Mouse (Mus musculus) heart, embryonic 14.5 days (tissue): ENCODE measurements around the gene P4ha3. TPM values are rescaled to one million over a fixed set of nuclear protein-coding genes. Genes with fewer than 3 reads are reported as not detected.
A peak's percentile ranks its signal among the peaks of the same experiment; 100 is the strongest.

Experiments used
- ATAC-seq: fragments of 200-750 bp; cut with Nextera tagmentation; 2 replicates; pipeline ENCODE4 v1.8.0; 2017; ENCODE audit warnings: low read depth, moderate TSS enrichment; ENCODE audit not compliant: insufficient number of reproducible peaks, insufficient read depth, low FRiP score
- H3K27ac ChIP-seq, 2 experiments: fragments of 200-500 bp in 1 of 2; fragments of 300-500 bp in 1 of 2; sonication (generic) in 1 of 2; replicated peaks in 1 of 2; 2 replicates each; pipeline ENCODE4 v1.5.1; 2012 to 2014; ENCODE audit warnings: low read depth in 2 of 2, low read length in 2 of 2, control low read depth in 1 of 2, mild to moderate bottlenecking in 1 of 2, mixed read lengths in 1 of 2; ENCODE audit not compliant: control insufficient read depth in 1 of 2, insufficient read depth in 1 of 2
- H3K27me3 ChIP-seq: fragments of 300-500 bp; sonication (generic); 2 replicates; pipeline ENCODE4 v1.6.1; 2014; ENCODE audit warnings: mild to moderate bottlenecking, low read length, control low read depth; ENCODE audit not compliant: control insufficient read depth, insufficient read depth
- H3K36me3 ChIP-seq: fragments of 300-500 bp; sonication (generic); 2 replicates; pipeline ENCODE4 v1.6.1; 2014; ENCODE audit warnings: mild to moderate bottlenecking, control low read depth, low read length, mixed read lengths; ENCODE audit not compliant: control insufficient read depth, insufficient read depth
- H3K4me1 ChIP-seq, 2 experiments: fragments of 200-500 bp in 1 of 2; fragments of 300-500 bp in 1 of 2; sonication (generic) in 1 of 2; 2 replicates each; pipeline ENCODE4 v1.6.1; 2012 to 2014; ENCODE audit warnings: low read length in 2 of 2, control low read depth in 1 of 2, mixed read lengths in 1 of 2; ENCODE audit not compliant: control insufficient read depth in 2 of 2, insufficient read depth in 2 of 2
- H3K4me2 ChIP-seq: fragments of 300-500 bp; sonication (generic); 2 replicates; pipeline ENCODE4 v1.6.1; 2014; ENCODE audit warnings: mild to moderate bottlenecking, low read length
- H3K4me3 ChIP-seq, 2 experiments: fragments of 200-500 bp in 1 of 2; fragments of 300-500 bp in 1 of 2; sonication (generic) in 1 of 2; 2 replicates each; pipeline ENCODE4 v1.5.1; 2012 to 2014; ENCODE audit warnings: low read length in 2 of 2, mild to moderate bottlenecking in 2 of 2, control low read depth in 1 of 2, low read depth in 1 of 2, moderate library complexity in 1 of 2; ENCODE audit not compliant: control insufficient read depth in 1 of 2, insufficient read depth in 1 of 2
- H3K9ac ChIP-seq: fragments of 300-500 bp; sonication (generic); 2 replicates; pipeline ENCODE4 v1.6.1; 2014; ENCODE audit warnings: mild to moderate bottlenecking, low read length
- H3K9me3 ChIP-seq: fragments of 300-500 bp; sonication (generic); 2 replicates; pipeline ENCODE4 v1.6.1; 2016; ENCODE audit warnings: low read length, control low read depth; ENCODE audit not compliant: control insufficient read depth
- WGBS: fragments of 180-500 bp; shearing (Covaris S2); extraction: QIAGEN DNeasy Blood & Tissue Kit; methylation state at CpG from one replicate; pipeline ENCODE4 v1.1.7; 2014; 5-methylcytosine and 5-hydroxymethylcytosine counted together
- polyA plus RNA-seq: library from polyadenylated mRNA; unstranded; fragments of >200 nt; fragmentation: Nextera tagmentation; extraction: Ambion mirVana; gene quantifications from 2 replicates; pipeline ENCODE4 v1.2.1, GENCODE M21; 2014

P4ha3 gene
- 13.7 and 15.7 TPM in 2 replicates for polyA plus RNA-seq

DNA sequence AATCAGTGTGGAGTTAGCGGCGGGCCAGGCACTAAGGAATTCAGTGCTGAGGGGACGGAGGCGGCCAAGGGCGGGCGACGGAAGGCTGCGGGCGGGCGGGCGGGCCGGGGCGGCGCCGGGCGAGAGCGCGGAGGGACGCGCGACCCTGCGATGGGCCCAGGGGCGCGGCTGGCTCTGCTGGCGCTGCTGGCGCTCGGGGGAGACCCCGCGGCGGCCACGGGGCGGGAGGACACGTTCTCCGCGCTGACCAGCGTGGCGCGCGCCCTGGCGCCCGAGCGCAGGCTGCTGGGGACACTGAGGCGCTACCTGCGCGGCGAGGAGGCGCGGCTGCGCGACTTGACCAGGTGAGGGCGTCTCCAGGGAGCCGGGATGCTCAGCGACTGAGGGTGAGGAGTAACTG lies at the start of gene P4ha3:
P4ha3 (plus strand) TSS at position 138 of the 400 bp plus-strand sequence.
- no peaks in the 10 kb centered on the region for H3K36me3 ChIP-seq
- no peaks in the 10 kb centered on the region for H3K9me3 ChIP-seq
- H3K27me3 ChIP-seq, result no peaks in the 10 kb centered on the region
- peaks cover 14 to 36% of the 10 kb centered on the region in 2 experiments for H3K4me1 ChIP-seq
- peak within 1 kb of the TSS; percentile 75 for H3K4me2 ChIP-seq
- H3K4me3 ChIP-seq, result peak within 1 kb of the TSS; percentile 55 to 66
- WGBS, result under 1% methylated on average over 52 of the region's 53 CpGs
- peak within 1 kb of the TSS; percentile 80 for H3K9ac ChIP-seq
- peak; percentile 42 for ATAC-seq
- H3K27ac ChIP-seq, result peak within 1 kb of the TSS; percentile 22 to 63; a peak in 3 of 4 replicates

DNA sequence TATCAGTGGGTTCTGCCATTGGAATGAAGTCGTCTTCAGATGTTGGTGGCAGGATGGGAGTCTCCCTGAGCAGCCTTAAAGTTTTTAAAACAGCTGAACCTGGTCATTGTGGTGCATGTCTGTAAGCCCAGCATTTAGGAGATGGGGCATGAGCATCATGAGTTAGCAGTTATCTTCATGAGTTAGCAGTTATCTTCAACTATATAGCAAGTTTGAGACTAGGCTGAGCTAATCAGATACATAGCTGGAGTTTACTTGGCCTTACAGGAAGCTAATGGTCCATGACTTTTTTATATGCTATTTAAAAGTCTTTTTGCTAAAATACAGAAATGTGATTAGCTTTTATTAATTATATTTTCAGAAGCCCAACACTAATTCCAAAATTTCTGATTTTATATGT lies 47.0 kb upstream of the P4ha3 start:
- WGBS, result 61% methylated on average over 1 of the region's 1 CpGs
- H3K27me3 ChIP-seq, result no peaks in the 10 kb centered on the region
- H3K4me1 ChIP-seq, result no peaks in the 10 kb centered on the region
- H3K9ac ChIP-seq, result no peak overlapping the region
- no peaks in the 10 kb centered on the region for H3K9me3 ChIP-seq
- H3K4me2 ChIP-seq, result no peak overlapping the region
- no peaks in the 10 kb centered on the region for H3K36me3 ChIP-seq
- H3K4me3 ChIP-seq, result no peak overlapping the region
- no peak for ATAC-seq
- no peak overlapping the region for H3K27ac ChIP-seq

DNA sequence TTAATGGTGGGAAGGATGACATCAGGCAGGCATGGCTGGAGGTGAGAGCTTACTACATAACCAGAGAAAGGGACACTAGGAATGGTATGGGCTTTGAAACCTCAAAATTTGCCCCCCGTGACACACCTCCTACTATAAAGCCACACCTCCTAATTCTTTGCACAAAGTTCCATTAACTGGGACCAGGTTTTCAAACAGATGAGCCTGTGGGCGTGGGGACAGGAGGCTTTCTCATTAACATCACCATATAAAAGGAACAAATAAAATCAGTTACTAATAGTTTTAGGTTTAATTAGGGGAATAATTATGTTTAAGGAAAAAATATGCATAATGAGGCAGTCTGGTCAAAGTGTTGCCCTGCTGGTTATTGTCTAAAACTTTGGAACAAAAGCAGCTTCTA lies 44.7 kb upstream of the P4ha3 start:
- Histone ChIP-seq H3K36me3 (no peaks in the 10 kb centered on the region), H3K4me2 (no peak overlapping the region), H3K27me3 (no peaks in the 10 kb centered on the region), H3K9ac (no peak overlapping the region), H3K4me3 (no peak overlapping the region), H3K9me3 (no peaks in the 10 kb centered on the region), H3K4me1 (no peaks in the 10 kb centered on the region), H3K27ac (no peak overlapping the region)
- 82% methylated on average over 2 of the region's 2 CpGs for WGBS
- no peak for ATAC-seq

DNA sequence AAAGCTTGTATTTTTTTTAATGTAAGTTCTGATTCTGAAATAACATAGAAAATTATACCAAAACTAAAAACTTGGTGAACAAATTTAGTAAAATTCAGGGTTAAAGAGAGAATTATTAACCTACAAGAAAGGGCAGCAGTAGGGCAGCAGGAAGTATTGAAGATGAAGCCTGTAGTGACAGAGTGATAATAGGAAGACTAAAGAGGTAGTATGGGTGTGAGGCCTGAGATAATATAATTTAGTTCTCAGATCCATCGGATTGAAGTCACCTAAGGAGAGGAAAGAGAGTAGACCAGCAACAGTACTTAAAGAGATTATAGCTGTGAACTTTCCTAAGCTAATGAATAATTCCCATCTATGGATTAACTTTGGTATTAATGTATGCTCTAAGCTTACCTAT lies 42.3 kb upstream of the P4ha3 start:
- WGBS, result 45% methylated on average over 1 of the region's 1 CpGs
- H3K27ac ChIP-seq, result no peak overlapping the region
- H3K36me3 ChIP-seq, result no peaks in the 10 kb centered on the region
- H3K4me1 ChIP-seq, result no peaks in the 10 kb centered on the region
- no peak overlapping the region for H3K4me2 ChIP-seq
- no peak for ATAC-seq
- H3K4me3 ChIP-seq, result no peak overlapping the region
- no peaks in the 10 kb centered on the region for H3K27me3 ChIP-seq
- no peaks in the 10 kb centered on the region for H3K9me3 ChIP-seq
- no peak overlapping the region for H3K9ac ChIP-seq

DNA sequence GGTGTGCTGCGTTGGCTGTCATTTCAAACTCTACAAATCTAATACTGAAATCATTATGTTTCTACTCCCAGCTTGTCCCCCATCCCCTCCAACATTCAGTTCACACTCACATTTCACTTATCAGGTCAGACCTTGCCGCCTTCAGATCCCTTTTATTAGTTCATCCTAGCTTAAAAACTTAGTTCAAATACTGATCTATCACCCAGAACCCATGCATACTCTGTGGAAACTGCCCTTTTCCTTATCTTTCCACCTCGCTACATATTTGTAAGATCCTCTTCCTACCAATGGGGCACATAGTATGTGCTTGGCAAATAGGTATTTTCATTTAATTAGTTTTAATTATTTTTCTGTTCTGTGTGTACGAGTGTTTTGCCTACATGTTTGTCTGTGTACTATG lies 41.1 kb upstream of the P4ha3 start:
- Histone ChIP-seq H3K27ac (no peak overlapping the region), H3K9me3 (no peaks in the 10 kb centered on the region), H3K9ac (no peak overlapping the region), H3K4me2 (no peak overlapping the region), H3K4me1 (no peaks in the 10 kb centered on the region), H3K36me3 (no peaks in the 10 kb centered on the region), H3K4me3 (no peak overlapping the region), H3K27me3 (no peaks in the 10 kb centered on the region)
- ATAC-seq, result no peak
- 76% methylated on average over 4 of the region's 4 CpGs for WGBS

DNA sequence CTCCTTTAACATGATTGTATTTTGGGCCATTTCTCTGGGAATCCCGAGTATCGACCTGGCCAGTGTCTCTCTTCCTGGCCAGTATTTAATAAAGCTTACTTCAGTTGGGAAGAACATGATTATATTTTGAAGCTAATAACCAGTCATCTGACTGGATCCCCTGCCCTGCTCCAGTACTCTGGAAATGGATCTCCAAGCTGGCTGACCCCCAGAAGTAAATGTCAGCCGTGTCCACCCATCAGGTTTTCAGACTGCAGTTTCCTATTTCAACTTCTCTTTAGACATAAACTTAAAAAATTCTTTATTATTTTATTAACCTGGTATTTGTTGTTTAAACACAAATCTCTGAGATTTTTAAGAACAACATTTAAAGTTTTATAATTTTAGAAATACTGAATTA lies 40.1 kb upstream of the P4ha3 start:
- Histone ChIP-seq H3K36me3 (no peaks in the 10 kb centered on the region), H3K27me3 (no peaks in the 10 kb centered on the region), H3K9ac (no peak overlapping the region), H3K4me1 (no peaks in the 10 kb centered on the region), H3K4me3 (no peak overlapping the region), H3K4me2 (no peak overlapping the region), H3K9me3 (no peaks in the 10 kb centered on the region), H3K27ac (no peak overlapping the region)
- 89% methylated on average over 3 of the region's 3 CpGs for WGBS
- no peak for ATAC-seq

GRCm38 (mm10) chr7:100250667-100251066 lies 34.7 kb upstream of the P4ha3 start:
- Histone ChIP-seq H3K4me1 (no peaks in the 10 kb centered on the region), H3K36me3 (peaks cover 11% of the 10 kb centered on the region), H3K9me3 (no peaks in the 10 kb centered on the region), H3K9ac (no peak overlapping the region), H3K4me2 (no peak overlapping the region), H3K27me3 (no peaks in the 10 kb centered on the region), H3K27ac (no peak overlapping the region), H3K4me3 (no peak overlapping the region)
- no peak for ATAC-seq
- 93% methylated on average over 5 of the region's 5 CpGs for WGBS

- Histone ChIP-seq H3K4me1 (no peaks in the 10 kb centered on the region), H3K4me3 (no peak overlapping the region), H3K9ac (no peak overlapping the region), H3K9me3 (no peaks in the 10 kb centered on the region), H3K36me3 (0 out of 2 replicates have a peak, but pooled peaks cover 9% of the 10 kb centered on the region), H3K4me2 (no peak overlapping the region), H3K27me3 (no peaks in the 10 kb centered on the region), H3K27ac (no peak overlapping the region)
- WGBS, result 79% methylated on average over 3 of the region's 3 CpGs
- ATAC-seq, result no peak
Observed at GRCm38 (mm10) chr7:100262350-100262749, 23.0 kb upstream of the P4ha3 start.
